Mouse (Mus musculus) C2C12 (cell line): ENCODE results near the gene Gadd45gip1. TPM values are rescaled to one million over a fixed set of nuclear protein-coding genes. Genes with fewer than 3 reads are reported as not detected.
"Not testable (repeated sequence)": the region's sequence is repeated elsewhere in the genome, so short reads cannot be mapped to it uniquely, and the experiment has no call there.

Experiments used
- H3K27me3 ChIP-seq: one replicate; pipeline ENCODE4 v1.6.1; 2011; ENCODE audit not compliant: control insufficient read depth, insufficient read depth, insufficient read length
- H3K36me3 ChIP-seq: one replicate; pipeline ENCODE4 v1.6.1; 2011; ENCODE audit not compliant: control insufficient read depth, insufficient read depth
- H3K4me3 ChIP-seq: one replicate; pipeline ENCODE4 v1.5.1; 2011; ENCODE audit warnings: mild to moderate bottlenecking, control low read depth; ENCODE audit not compliant: poor library complexity, insufficient read depth, severe bottlenecking
- H3K79me2 ChIP-seq: one replicate; pipeline ENCODE4 v1.6.1; 2011; ENCODE audit not compliant: control insufficient read depth, insufficient read depth
- H3K79me3 ChIP-seq: one replicate; pipeline ENCODE4 v1.6.1; 2011; ENCODE audit warnings: low read depth, control low read depth
- H3ac ChIP-seq: one replicate; pipeline ENCODE3; 2011; ENCODE audit warnings: low read depth; ENCODE audit not compliant: control insufficient read depth, insufficient read length
- CEBPB ChIP-seq: IDR thresholded peaks from one replicate; pipeline ENCODE4 v1.6.1; 2011; ENCODE audit warnings: low read depth, mild to moderate bottlenecking, control low read depth, moderate library complexity
- CTCF ChIP-seq: IDR thresholded peaks from one replicate; pipeline ENCODE4 v1.5.1; 2011; ENCODE audit not compliant: control insufficient read depth, insufficient read depth, insufficient read length
- FOSL1 ChIP-seq: IDR thresholded peaks from one replicate; pipeline ENCODE4 v1.8.0; 2011; ENCODE audit warnings: mild to moderate bottlenecking, low read length; ENCODE audit not compliant: poor library complexity, insufficient read depth, severe bottlenecking
- MAX ChIP-seq: IDR thresholded peaks from one replicate; pipeline ENCODE4 v1.6.1; 2011; ENCODE audit warnings: mild to moderate bottlenecking, control low read depth
- MYOD1 ChIP-seq: IDR thresholded peaks from one replicate; pipeline ENCODE4 v1.6.1; 2011; ENCODE audit warnings: low read depth; ENCODE audit not compliant: control insufficient read depth, insufficient read length
- MYOG ChIP-seq: IDR thresholded peaks from one replicate; pipeline ENCODE4 v1.6.1; 2011; ENCODE audit not compliant: control insufficient read depth, insufficient read length; ENCODE audit errors: extremely low read depth
- USF1 ChIP-seq: IDR thresholded peaks from one replicate; pipeline ENCODE4 v1.6.1; 2011; ENCODE audit warnings: low read depth, mild to moderate bottlenecking, control low read depth, moderate library complexity
- polyA plus RNA-seq: library from polyadenylated mRNA; unstranded; fragments of >200 nt; fragmentation: generic; extraction: Trizol; gene quantifications from one replicate; pipeline ENCODE4 v1.2.1, GENCODE M21; 2012; ENCODE audit warnings: missing spikeins

Gene Gadd45gip1
- polyA plus RNA-seq, 1 experiment: 32.5 TPM

GRCm38 (mm10) chr8:84815547-84815946, 15.8 kb upstream of the Gadd45gip1 start:
- Histone ChIP-seq H3K79me2 (no peaks in the 10 kb centered on the region), H3K27me3 (no peaks in the 10 kb centered on the region), H3K36me3 (no peaks in the 10 kb centered on the region), H3K79me3 (no peaks in the 10 kb centered on the region), H3ac (no peak overlapping the region), H3K4me3 (no peak overlapping the region)
- TF ChIP-seq MYOG (no peak), MYOD1 (peak; percentile 31), CTCF (peak; percentile 93), MAX (no peak), USF1 (no peak), FOSL1 (no peak), CEBPB (no peak)

- Histone ChIP-seq H3ac (no peak overlapping the region), H3K79me2 (no peaks in the 10 kb centered on the region), H3K4me3 (no peak overlapping the region), H3K27me3 (no peaks in the 10 kb centered on the region), H3K36me3 (no peaks in the 10 kb centered on the region), H3K79me3 (no peaks in the 10 kb centered on the region)
- no peak for TF ChIP-seq USF1
- no peak for TF ChIP-seq MYOG
- no peak for TF ChIP-seq CTCF
- TF ChIP-seq MYOD1: no peak
- TF ChIP-seq MAX: no peak
- no peak for TF ChIP-seq CEBPB
- TF ChIP-seq FOSL1: no peak
Measured at GRCm38 (mm10) chr8:84816117-84816516, 15.2 kb upstream of the Gadd45gip1 start.

GRCm38 (mm10) chr8:84822723-84823122, 8.6 kb upstream of the Gadd45gip1 start, which contains the start of gene Dand5:
Gene Dand5, minus strand, starts transcription at chr8:84822823.
- TF ChIP-seq CTCF: no peak
- TF ChIP-seq MYOG: no peak
- no peak for TF ChIP-seq CEBPB
- TF ChIP-seq FOSL1: no peak
- TF ChIP-seq MAX: no peak
- no peak for TF ChIP-seq USF1
- TF ChIP-seq MYOD1: no peak
- no peak within 1 kb of the TSS for H3K4me3 ChIP-seq

GRCm38 (mm10) chr8:84823653-84824052, 7.7 kb upstream of the Gadd45gip1 start:
- H3K79me2 ChIP-seq: no peaks in the 10 kb centered on the region
- H3K4me3 ChIP-seq: no peak overlapping the region
- H3K36me3 ChIP-seq: no peaks in the 10 kb centered on the region
- H3K79me3 ChIP-seq: no peaks in the 10 kb centered on the region
- TF ChIP-seq MYOG: no peak
- TF ChIP-seq CTCF: peak; percentile 91
- no peaks in the 10 kb centered on the region for H3K27me3 ChIP-seq
- no peak overlapping the region for H3ac ChIP-seq

More at GRCm38 (mm10) chr8:84822723-84823122, 8.6 kb upstream of the Gadd45gip1 start, which contains the start of gene Dand5:
- no peaks in the 10 kb centered on the region for H3K79me3 ChIP-seq
- no peaks in the 10 kb centered on the region for H3K36me3 ChIP-seq
- no peak within 1 kb of the TSS for H3ac ChIP-seq
- no peaks in the 10 kb centered on the region for H3K79me2 ChIP-seq
- no peaks in the 10 kb centered on the region for H3K27me3 ChIP-seq

- Histone ChIP-seq H3K79me3 (no peaks in the 10 kb centered on the region), H3K4me3 (no peak overlapping the region), H3K36me3 (no peaks in the 10 kb centered on the region), H3ac (no peak overlapping the region), H3K27me3 (no peaks in the 10 kb centered on the region), H3K79me2 (peaks cover 5% of the 10 kb centered on the region)
- TF ChIP-seq CEBPB (no peak), MYOD1 (no peak), CTCF (no peak), MAX (no peak), USF1 (no peak), MYOG (no peak), FOSL1 (no peak)
Measured at GRCm38 (mm10) chr8:84825636-84826035, 5.7 kb upstream of the Gadd45gip1 start.

GRCm38 (mm10) chr8:84826518-84826917, 4.8 kb upstream of the Gadd45gip1 start:
- not testable (repeated sequence) for H3K79me3 ChIP-seq, H3K27me3 ChIP-seq, H3ac ChIP-seq, H3K36me3 ChIP-seq, H3K79me2 ChIP-seq, H3K4me3 ChIP-seq

GRCm38 (mm10) chr8:84832034-84832717, 854 bp downstream of the Gadd45gip1 start:
- Histone ChIP-seq H3K27me3 (no peaks in the 10 kb centered on the region), H3K4me3 (peak overlapping the region; percentile 74), H3K36me3 (peaks cover 41% of the 10 kb centered on the region), H3K79me3 (peaks cover 10% of the 10 kb centered on the region), H3K79me2 (peaks cover 34% of the 10 kb centered on the region), H3ac (peak overlapping the region; percentile 97)
- TF ChIP-seq MYOG: no peak
- peak; percentile 87 for TF ChIP-seq MAX
